Mouse (Mus musculus) CD4-positive naive resting alpha-beta T cell, adult 57 days (primary cell): ENCODE measurements around the gene Tsc2. TPM values are rescaled to one million over a fixed set of nuclear protein-coding genes. Genes with fewer than 3 reads are reported as not detected.

ENCODE experiments used
- total RNA-seq: library from RNA; stranded (reverse); gene quantifications from one replicate; pipeline ENCODE4 v1.2.4, GENCODE M21; 2023

The Tsc2 gene
- 62.2 TPM for total RNA-seq

DNA sequence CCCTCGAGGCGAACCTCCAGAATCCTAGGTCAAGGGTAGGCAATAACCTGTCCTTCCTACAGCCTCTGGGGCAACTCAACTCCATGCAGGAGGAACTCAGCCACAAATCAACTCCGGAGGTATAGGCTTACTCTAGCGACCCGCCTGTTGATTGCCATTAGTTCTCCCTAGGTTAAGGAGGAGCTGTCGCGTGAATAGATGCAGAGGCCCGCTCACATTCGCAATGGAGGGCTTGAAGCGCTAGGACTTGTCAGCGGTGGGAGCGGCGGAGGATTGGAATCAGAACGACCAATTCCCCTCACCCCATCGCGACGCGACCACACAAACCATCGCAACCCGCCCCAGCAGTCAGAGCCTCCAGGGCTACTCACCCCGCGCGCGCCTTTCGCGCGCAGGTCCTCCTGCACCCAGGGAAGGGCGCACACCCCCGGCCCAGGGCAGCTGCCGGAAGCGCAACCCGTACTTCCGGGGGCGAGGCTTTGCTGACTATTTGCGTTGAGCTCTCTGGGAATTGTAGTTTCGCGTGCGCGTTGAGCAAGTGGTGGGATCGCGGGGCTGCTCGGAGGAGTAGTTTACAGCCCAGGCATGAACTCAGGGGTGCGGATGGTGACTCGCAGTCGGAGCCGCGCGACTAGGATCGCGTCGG lies at the start of gene Tsc2, which contains the start of gene Nthl1:
Tsc2 (minus strand) TSS at position 464 of the 646 bp plus-strand sequence.
Nthl1 (plus strand) TSS at position 514 of the 646 bp plus-strand sequence.

DNA sequence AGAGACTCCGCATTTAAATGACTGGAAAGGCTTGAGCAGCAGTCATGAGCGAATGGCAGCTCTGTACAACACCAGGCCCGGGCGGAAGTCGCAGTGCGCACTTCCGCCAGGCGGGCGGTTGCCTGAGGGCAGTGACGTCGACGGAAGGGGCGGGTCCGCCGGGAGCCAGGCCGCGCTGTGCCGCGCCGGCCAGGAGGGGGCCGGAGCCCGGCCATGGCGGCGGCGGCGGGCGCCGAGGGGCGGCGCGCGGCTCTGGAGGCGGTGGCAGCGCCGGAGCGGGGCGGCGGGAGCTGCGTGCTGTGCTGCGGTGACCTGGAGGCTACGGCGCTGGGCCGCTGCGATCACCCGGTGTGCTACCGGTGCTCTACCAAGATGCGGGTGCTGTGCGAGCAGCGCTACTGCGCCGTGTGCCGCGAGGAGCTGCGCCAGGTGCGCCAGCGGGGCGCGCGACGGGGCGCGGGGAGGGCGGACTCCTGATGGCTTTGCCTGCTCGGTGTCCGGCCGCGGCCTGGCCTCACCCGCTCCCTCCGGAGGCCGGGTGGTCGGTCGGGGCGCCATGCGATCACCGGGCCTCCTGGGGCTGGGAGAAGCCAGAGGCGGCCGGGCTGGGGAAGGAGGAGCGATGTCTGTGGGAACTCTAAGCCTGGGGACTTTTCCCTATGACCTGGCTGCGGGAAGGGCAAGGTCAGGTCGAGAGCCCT lies 37.3 kb upstream of the Tsc2 start, which contains the start of gene Zfp598:
Zfp598 (plus strand) TSS at position 143 of the 701 bp plus-strand sequence.

DNA sequence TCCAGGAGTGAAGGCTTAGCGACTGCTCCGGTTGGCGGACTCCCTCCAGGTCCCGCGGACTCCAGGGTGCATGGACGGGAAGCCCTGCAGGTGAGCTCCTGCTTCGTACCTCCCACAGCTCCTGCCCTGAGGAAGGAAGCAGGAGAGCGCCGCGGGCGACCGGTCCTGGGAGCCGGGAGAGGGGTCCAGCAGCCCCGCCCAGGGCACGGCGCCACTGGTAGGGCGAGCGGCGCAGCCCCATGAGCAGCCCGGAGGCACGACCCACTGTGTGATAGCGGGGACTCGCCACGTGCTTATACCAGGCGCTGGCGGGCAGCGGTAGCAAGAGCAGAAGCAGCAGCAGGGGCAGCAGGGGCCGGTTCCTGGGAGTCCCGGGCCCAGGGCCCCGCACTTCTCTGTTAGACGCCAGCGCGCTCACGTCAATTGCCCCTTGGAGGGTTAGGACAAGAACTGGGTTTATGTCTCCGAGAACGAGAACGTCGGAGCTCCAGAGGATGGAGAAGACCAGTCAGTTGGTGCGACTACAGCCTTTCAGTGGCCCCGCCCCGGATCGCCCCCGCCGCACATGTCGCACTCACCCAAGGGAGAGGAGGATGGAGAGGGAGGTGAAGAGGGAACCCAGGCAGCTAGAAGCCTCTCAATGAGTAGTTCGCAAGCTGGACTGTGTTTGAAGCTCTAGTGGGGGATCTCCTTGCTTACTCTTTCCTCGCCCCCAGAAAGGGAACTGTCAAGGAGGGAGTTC lies 25.8 kb upstream of the Tsc2 start, which contains the start of gene Npw:
Npw (minus strand) TSS at position 441 of the 742 bp plus-strand sequence.

DNA sequence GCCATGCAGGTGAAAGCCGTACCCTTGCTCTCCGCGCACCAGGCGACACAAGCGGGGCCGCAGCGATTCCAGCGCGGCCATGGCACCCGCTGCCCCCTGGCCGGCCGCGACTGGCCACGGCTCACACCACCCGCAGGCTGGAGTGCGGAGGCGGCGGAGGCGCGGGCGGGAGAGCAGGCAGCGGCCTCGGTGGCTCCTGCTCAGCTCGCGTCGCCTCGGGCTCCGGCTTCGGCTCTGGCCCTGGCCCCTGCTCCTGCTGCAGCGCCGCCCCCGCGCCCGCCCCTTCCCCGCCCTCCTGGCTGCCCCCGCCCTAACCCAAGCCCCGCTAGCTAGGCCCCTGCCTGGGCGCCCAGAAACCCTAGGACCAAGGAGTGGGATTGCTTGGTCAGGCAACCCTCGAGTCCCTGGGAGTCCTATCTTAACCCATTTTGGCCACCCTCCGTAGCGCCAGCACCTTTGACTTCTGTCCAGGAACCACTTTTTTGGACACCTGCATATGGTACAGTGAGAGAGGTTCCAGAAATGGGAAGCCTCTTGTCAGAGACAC lies 17.7 kb upstream of the Tsc2 start, which contains the start of gene Slc9a3r2:
Slc9a3r2 (minus strand) TSS at position 258 of the 547 bp plus-strand sequence.

DNA sequence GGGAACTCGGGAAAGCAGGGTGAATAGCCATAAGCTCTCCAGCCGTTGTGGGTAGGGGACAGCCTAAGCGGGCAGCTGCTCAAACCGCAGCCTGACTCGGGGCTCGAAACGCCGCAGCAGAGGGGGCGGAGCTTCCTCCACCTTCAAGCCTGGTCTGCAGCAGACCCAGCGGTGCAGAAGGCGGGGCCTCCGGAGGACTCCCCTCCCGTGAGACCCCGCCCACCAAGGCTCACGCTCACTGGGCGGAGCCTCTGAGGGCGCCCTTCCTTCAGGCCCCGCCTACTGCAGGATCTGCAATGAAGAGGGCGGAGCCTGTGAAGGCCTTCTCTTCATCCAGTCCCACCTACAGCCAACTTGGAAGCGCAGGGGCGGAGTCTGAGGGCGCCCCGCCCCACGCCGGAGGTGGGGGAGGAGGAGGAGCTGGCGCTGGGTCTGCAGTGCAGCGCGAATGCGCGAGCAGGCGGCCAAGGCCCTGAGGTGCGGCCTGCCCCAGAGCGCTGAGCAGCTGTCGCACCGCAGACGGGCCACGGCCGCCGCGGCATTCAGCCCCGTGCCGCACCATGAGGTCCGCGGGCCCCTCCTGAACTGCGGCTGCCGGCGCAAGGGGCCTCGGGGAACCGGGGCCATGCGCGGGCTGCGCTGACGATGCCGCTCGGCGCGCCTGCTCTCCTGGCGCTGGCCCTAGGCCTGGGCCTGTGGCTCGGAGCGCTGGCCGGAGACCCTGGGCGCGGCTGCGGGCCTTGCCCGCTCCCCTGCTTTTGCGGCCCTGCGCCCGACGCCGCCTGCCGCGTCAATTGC lies 82.6 kb downstream of the Tsc2 start, which contains the start of gene Pkd1:
Pkd1 (plus strand) TSS at position 217 of the 798 bp plus-strand sequence.

Other genes starting within 250 kb of the Tsc2 start
- gene Rnps1, start 218.1 kb downstream of the Tsc2 start, total RNA-seq = 178 TPM
- gene Eci1, start 206.0 kb downstream of the Tsc2 start, total RNA-seq = 16.9 TPM
- gene Dnase1l2, start 189.5 kb downstream of the Tsc2 start, total RNA-seq = 5.4 TPM
- gene E4f1, start 162.3 kb downstream of the Tsc2 start, total RNA-seq = 80.5 TPM
- 13.1 TPM for gene Pgp, start 162.2 kb downstream of the Tsc2 start, total RNA-seq
- 0.89 TPM for gene Bricd5, start 158.7 kb downstream of the Tsc2 start, total RNA-seq
- 23.8 TPM for gene Mlst8, start 153.6 kb downstream of the Tsc2 start, total RNA-seq
- not detected for gene Caskin1, start 144.0 kb downstream of the Tsc2 start, total RNA-seq
- 179 TPM for gene Traf7, start 104.7 kb downstream of the Tsc2 start, total RNA-seq
- 1.5 TPM for gene Rab26, start 98.4 kb downstream of the Tsc2 start, total RNA-seq
- 107 TPM for gene Pkd1, start 82.8 kb downstream of the Tsc2 start, total RNA-seq
- gene Nthl1, start 50 bp upstream of the Tsc2 start, total RNA-seq = 4.5 TPM
- gene Slc9a3r2, start 17.7 kb upstream of the Tsc2 start, total RNA-seq = 0.74 TPM
- not detected for gene Npw, start 25.8 kb upstream of the Tsc2 start, total RNA-seq
- 65.9 TPM for gene Zfp598, start 37.1 kb upstream of the Tsc2 start, total RNA-seq
- not detected for gene Syngr3, start 57.3 kb upstream of the Tsc2 start, total RNA-seq
- 19.5 TPM for gene Gfer, start 63.5 kb upstream of the Tsc2 start, total RNA-seq
- 3.9 TPM for gene Noxo1, start 63.6 kb upstream of the Tsc2 start, total RNA-seq
- 24.9 TPM for gene Tbl3, start 75.0 kb upstream of the Tsc2 start, total RNA-seq
- not detected for gene Rnf151, start 85.4 kb upstream of the Tsc2 start, total RNA-seq
- 1,499 TPM for gene Rps2, start 85.5 kb upstream of the Tsc2 start, total RNA-seq
- gene Ndufb10, start 91.8 kb upstream of the Tsc2 start, total RNA-seq = 70.6 TPM
- gene Rpl3l, start 95.2 kb upstream of the Tsc2 start, total RNA-seq = not detected
- 37.8 TPM for gene Msrb1, start 104.0 kb upstream of the Tsc2 start, total RNA-seq
- not detected for gene Hs3st6, start 120.4 kb upstream of the Tsc2 start, total RNA-seq
- gene Meiob, start 171.7 kb upstream of the Tsc2 start, total RNA-seq = not detected
- gene Hagh, start 207.5 kb upstream of the Tsc2 start, total RNA-seq = 33.2 TPM
- gene Fahd1, start 217.7 kb upstream of the Tsc2 start, total RNA-seq = 2.7 TPM
- not detected for gene Igfals, start 233.4 kb upstream of the Tsc2 start, total RNA-seq